Mouse (Mus musculus) testis, adult 2 months (tissue): ENCODE data around the gene Mageb18.

Source experiments
- CTCF ChIP-seq: fragments of 200-500 bp; IDR thresholded peaks from 2 replicates; pipeline ENCODE4 v1.5.1; 2012; ENCODE audit warnings: low read depth, mild to moderate bottlenecking, inconsistent platforms, low read length, moderate library complexity; ENCODE audit not compliant: control insufficient read depth, insufficient read depth, insufficient replicate concordance
- POLR2A ChIP-seq: fragments of 200-500 bp; IDR thresholded peaks from 2 replicates; pipeline ENCODE4 v1.6.1; 2012; ENCODE audit warnings: low read depth, mild to moderate bottlenecking, inconsistent platforms, low read length, moderate library complexity; ENCODE audit not compliant: control insufficient read depth

DNA sequence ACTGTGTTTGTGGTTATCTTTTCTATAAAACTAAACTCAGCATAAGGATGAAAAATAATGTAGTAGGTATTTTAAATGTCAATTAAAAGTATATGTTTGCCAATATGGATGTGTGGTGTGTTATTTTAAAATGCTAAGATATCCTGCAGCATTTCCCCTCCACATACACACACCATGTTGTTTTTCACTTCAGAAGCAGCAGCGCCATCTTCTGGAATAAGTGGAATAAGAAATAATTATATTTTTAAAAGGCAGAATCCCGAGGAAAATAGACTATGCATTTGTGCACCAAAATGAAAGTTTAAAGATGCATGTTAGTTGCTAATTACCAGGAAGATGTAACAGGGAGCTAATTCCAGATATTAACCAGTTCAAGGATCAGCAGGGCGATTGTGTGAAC, 138.9 kb downstream of the Mageb18 start:
- no peak for TF ChIP-seq CTCF
- no peak for TF ChIP-seq POLR2A
